Mouse (Mus musculus) intestine, embryonic 16.5 days (tissue): ENCODE data around the gene Cdh1. TPM values are rescaled to one million over a fixed set of nuclear protein-coding genes. Genes with fewer than 3 reads are reported as not detected.
"Not testable (repeated sequence)": the region's sequence is repeated elsewhere in the genome, so short reads cannot be mapped to it uniquely, and the experiment has no call there.

Experiments
- ATAC-seq: fragments of 200-750 bp; cut with Nextera tagmentation; 2 replicates; pipeline ENCODE4 v1.8.0; 2017; ENCODE audit warnings: moderate TSS enrichment, moderate library complexity
- H3K27ac ChIP-seq: fragments of 300-500 bp; sonication (generic); 2 replicates; pipeline ENCODE4 v1.5.1; 2014; ENCODE audit warnings: mild to moderate bottlenecking, low read length
- H3K27me3 ChIP-seq: fragments of 300-500 bp; sonication (generic); replicated peaks from 2 replicates; pipeline ENCODE4 v1.6.1; 2014; ENCODE audit warnings: low read length, control low read depth, mixed read lengths; ENCODE audit not compliant: control insufficient read depth, insufficient read depth
- H3K36me3 ChIP-seq: fragments of 300-500 bp; sonication (generic); 2 replicates; pipeline ENCODE4 v1.6.1; 2014; ENCODE audit warnings: low read length, control low read depth; ENCODE audit not compliant: control insufficient read depth, insufficient read depth
- H3K4me1 ChIP-seq: fragments of 300-500 bp; sonication (generic); 2 replicates; pipeline ENCODE4 v1.6.1; 2014; ENCODE audit warnings: low read length, control low read depth, mixed read lengths; ENCODE audit not compliant: control insufficient read depth, insufficient read depth
- H3K4me2 ChIP-seq: fragments of 300-500 bp; sonication (generic); 2 replicates; pipeline ENCODE4 v1.6.1; 2014; ENCODE audit warnings: low read depth, low read length, control low read depth
- H3K4me3 ChIP-seq: fragments of 300-500 bp; sonication (generic); 2 replicates; pipeline ENCODE4 v1.5.1; 2014; ENCODE audit warnings: mild to moderate bottlenecking, low read length
- H3K9ac ChIP-seq: fragments of 300-500 bp; sonication (generic); 2 replicates; pipeline ENCODE4 v1.6.1; 2014; ENCODE audit warnings: low read depth, low read length
- H3K9me3 ChIP-seq: fragments of 300-500 bp; sonication (generic); 2 replicates; pipeline ENCODE4 v1.6.1; 2016; ENCODE audit warnings: low read length, control low read depth; ENCODE audit not compliant: control insufficient read depth
- WGBS: fragments of 180-500 bp; shearing (Covaris S2); extraction: QIAGEN DNeasy Blood & Tissue Kit; methylation state at CpG from one replicate; pipeline ENCODE4 v1.1.7; 2014; 5-methylcytosine and 5-hydroxymethylcytosine counted together
- polyA plus RNA-seq: library from polyadenylated mRNA; unstranded; fragments of >200 nt; fragmentation: Nextera tagmentation; extraction: Ambion mirVana; gene quantifications from 2 replicates; pipeline ENCODE4 v1.2.1, GENCODE M21; 2015

Gene Cdh1
- polyA plus RNA-seq, 1 experiment from 2014 or later: 170 TPM

- Histone ChIP-seq H3K4me3 (no peak overlapping the region), H3K9me3 (no peaks in the 10 kb centered on the region), H3K27me3 (no peaks in the 10 kb centered on the region), H3K4me2 (no peak overlapping the region), H3K9ac (no peak overlapping the region), H3K4me1 (peaks cover 10% of the 10 kb centered on the region; the same call in 1 of the 2 replicates), H3K27ac (peak overlapping the region; percentile 42), H3K36me3 (no peaks in the 10 kb centered on the region)
- ATAC-seq: no peak
- 78% methylated on average over 8 of the region's 8 CpGs for WGBS
Measured at GRCm38 (mm10) chr8:106586896-106587295, 16.3 kb upstream of the Cdh1 start.

GRCm38 (mm10) chr8:106588443-106589431, 14.4 kb upstream of the Cdh1 start:
- no peaks in the 10 kb centered on the region for H3K9me3 ChIP-seq
- peaks cover 12% of the 10 kb centered on the region; the same call in 1 of the 2 replicates for H3K4me1 ChIP-seq
- no peaks in the 10 kb centered on the region for H3K27me3 ChIP-seq
- WGBS: 38% methylated on average over 3 of the region's 3 CpGs
- peak; percentile 49 for ATAC-seq
- no peaks in the 10 kb centered on the region for H3K36me3 ChIP-seq
- H3K27ac ChIP-seq: peak overlapping the region; percentile 73
- no peak overlapping the region for H3K4me3 ChIP-seq
- H3K4me2 ChIP-seq: no peak overlapping the region
- H3K9ac ChIP-seq: no peak overlapping the region

GRCm38 (mm10) chr8:106592458-106592857, 10.7 kb upstream of the Cdh1 start:
- H3K4me2 ChIP-seq: no peak overlapping the region
- ATAC-seq: peak; percentile 54; the same call in 1 of the 2 replicates
- WGBS: 45% methylated on average over 3 of the region's 3 CpGs

GRCm38 (mm10) chr8:106595623-106596022, 7.5 kb upstream of the Cdh1 start:
- H3K4me3 ChIP-seq, H3K27ac ChIP-seq, H3K4me2 ChIP-seq, H3K27me3 ChIP-seq, H3K36me3 ChIP-seq, H3K9me3 ChIP-seq, H3K9ac ChIP-seq, ATAC-seq: not testable (repeated sequence)
- H3K4me1 ChIP-seq: peaks cover 20% of the 10 kb centered on the region
- 94% methylated on average over 3 of the region's 3 CpGs for WGBS

More at GRCm38 (mm10) chr8:106592458-106592857, 10.7 kb upstream of the Cdh1 start:
- H3K9me3 ChIP-seq: no peaks in the 10 kb centered on the region
- H3K27me3 ChIP-seq: no peaks in the 10 kb centered on the region
- peak overlapping the region; percentile 51; the same call in 1 of the 2 replicates for H3K27ac ChIP-seq
- no peak overlapping the region for H3K9ac ChIP-seq
- H3K4me1 ChIP-seq: 0 out of 2 replicates have a peak, but pooled peaks cover 6% of the 10 kb centered on the region
- H3K4me3 ChIP-seq: no peak overlapping the region
- H3K36me3 ChIP-seq: no peaks in the 10 kb centered on the region

- peak overlapping the region; percentile 47 for H3K27ac ChIP-seq
- no peaks in the 10 kb centered on the region for H3K36me3 ChIP-seq
- peaks cover under 1% of the 10 kb centered on the region; the same call in 1 of the 2 replicates for H3K27me3 ChIP-seq
- no peak for ATAC-seq
- no peaks in the 10 kb centered on the region for H3K9me3 ChIP-seq
- H3K4me2 ChIP-seq: no peak overlapping the region
- H3K9ac ChIP-seq: no peak overlapping the region
- H3K4me3 ChIP-seq: no peak overlapping the region
- peaks cover 18% of the 10 kb centered on the region for H3K4me1 ChIP-seq
- WGBS: 85% methylated on average over 5 of the region's 5 CpGs
Measured at GRCm38 (mm10) chr8:106597067-106597466, 6.1 kb upstream of the Cdh1 start.

- no peak overlapping the region for H3K4me2 ChIP-seq
- no peaks in the 10 kb centered on the region for H3K9me3 ChIP-seq
- no peak overlapping the region for H3K9ac ChIP-seq
- H3K27me3 ChIP-seq: peaks cover 13% of the 10 kb centered on the region; the same call in 1 of the 2 replicates
- H3K36me3 ChIP-seq: no peaks in the 10 kb centered on the region
- peak; percentile 41; the same call in 1 of the 2 replicates for ATAC-seq
- H3K4me1 ChIP-seq: peaks cover 23% of the 10 kb centered on the region
- no peak overlapping the region for H3K4me3 ChIP-seq
- 36% methylated on average over 7 of the region's 7 CpGs for WGBS
- H3K27ac ChIP-seq: peak overlapping the region; percentile 58
Measured at GRCm38 (mm10) chr8:106599265-106599979, 3.7 kb upstream of the Cdh1 start.

- H3K27me3 ChIP-seq: peaks cover 23% of the 10 kb centered on the region; the same call in 1 of the 2 replicates
Measured at GRCm38 (mm10) chr8:106603933-106604332, 782 bp downstream of the Cdh1 start.

GRCm38 (mm10) chr8:106605657-106606056, 2.5 kb downstream of the Cdh1 start:
- ATAC-seq: no peak
- Histone ChIP-seq H3K27me3 (peaks cover 23% of the 10 kb centered on the region; the same call in 1 of the 2 replicates), H3K4me3 (peak overlapping the region; percentile 20), H3K4me1 (peaks cover 15% of the 10 kb centered on the region), H3K9ac (no peak overlapping the region), H3K27ac (peak overlapping the region; percentile 2; the same call in 1 of the 2 replicates), H3K36me3 (no peaks in the 10 kb centered on the region), H3K4me2 (peak overlapping the region; percentile 45), H3K9me3 (no peaks in the 10 kb centered on the region)
- WGBS: 42% methylated on average over 7 of the region's 7 CpGs

More at GRCm38 (mm10) chr8:106603933-106604332, 782 bp downstream of the Cdh1 start:
- WGBS: under 1% methylated on average over 17 of the region's 19 CpGs
- no peaks in the 10 kb centered on the region for H3K36me3 ChIP-seq
- H3K9ac ChIP-seq: peak overlapping the region; percentile 92
- peak overlapping the region; percentile 65 for H3K4me2 ChIP-seq
- no peaks in the 10 kb centered on the region for H3K9me3 ChIP-seq
- peaks cover 17% of the 10 kb centered on the region for H3K4me1 ChIP-seq
- peak overlapping the region; percentile 64 for H3K4me3 ChIP-seq
- ATAC-seq: no peak
- H3K27ac ChIP-seq: peak overlapping the region; percentile 91

GRCm38 (mm10) chr8:106606121-106606520, 3.0 kb downstream of the Cdh1 start:
- peak overlapping the region; percentile 20 for H3K4me3 ChIP-seq

More at GRCm38 (mm10) chr8:106606121-106606520, 3.0 kb downstream of the Cdh1 start:
- Histone ChIP-seq H3K36me3 (no peaks in the 10 kb centered on the region), H3K27ac (peak overlapping the region; percentile 2; the same call in 1 of the 2 replicates), H3K9ac (no peak overlapping the region), H3K27me3 (peaks cover 23% of the 10 kb centered on the region; the same call in 1 of the 2 replicates), H3K4me1 (peaks cover 17% of the 10 kb centered on the region), H3K4me2 (peak overlapping the region; percentile 45), H3K9me3 (no peaks in the 10 kb centered on the region)
- WGBS: 37% methylated on average over 4 of the region's 4 CpGs
- no peak for ATAC-seq
